Mouse (Mus musculus): ENCODE measurements around the gene Pip5kl1.

Gene Pip5kl1

DNA sequence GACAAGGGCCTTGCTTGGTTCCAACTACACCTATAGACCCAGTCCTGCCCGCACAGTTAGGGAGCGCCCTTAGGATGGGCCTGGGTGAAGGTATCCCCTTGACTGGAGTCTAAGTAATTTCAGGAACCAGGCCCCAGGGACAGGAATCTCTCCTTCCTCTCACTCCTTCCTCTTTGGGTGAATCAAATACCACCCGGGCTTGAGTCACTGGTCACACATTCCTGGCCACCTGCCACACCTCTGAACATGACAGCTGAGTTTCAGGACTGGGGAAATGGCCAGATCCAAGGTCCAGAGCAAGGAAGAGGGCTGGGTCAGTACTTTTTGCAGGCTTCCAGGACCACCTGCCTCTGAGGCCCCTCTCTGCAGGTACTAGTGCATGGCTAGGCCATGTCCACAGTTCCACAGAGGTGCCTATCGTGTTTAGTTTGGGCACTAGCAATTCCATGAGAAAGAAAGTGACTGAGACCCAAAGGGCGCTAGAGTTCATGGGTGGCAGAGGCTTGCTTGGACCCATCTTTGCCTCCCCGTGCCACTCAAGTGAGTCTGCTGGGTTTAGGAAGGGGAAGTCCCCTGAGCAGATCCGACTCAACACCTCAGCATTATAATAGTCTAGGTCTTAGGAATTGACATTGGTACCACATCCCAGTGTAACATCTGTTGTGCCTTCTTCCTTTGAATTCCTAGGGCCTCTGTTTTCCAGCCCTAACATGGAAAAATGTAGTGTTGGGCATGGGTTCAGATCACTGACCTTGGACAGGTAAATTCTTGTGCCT is 26.4 kb upstream of the Pip5kl1 start:
- DNase-seq (ENCODE audit: low spot score in 2 of 2) = peak in 1 of 2 experiments; percentile 45

DNA sequence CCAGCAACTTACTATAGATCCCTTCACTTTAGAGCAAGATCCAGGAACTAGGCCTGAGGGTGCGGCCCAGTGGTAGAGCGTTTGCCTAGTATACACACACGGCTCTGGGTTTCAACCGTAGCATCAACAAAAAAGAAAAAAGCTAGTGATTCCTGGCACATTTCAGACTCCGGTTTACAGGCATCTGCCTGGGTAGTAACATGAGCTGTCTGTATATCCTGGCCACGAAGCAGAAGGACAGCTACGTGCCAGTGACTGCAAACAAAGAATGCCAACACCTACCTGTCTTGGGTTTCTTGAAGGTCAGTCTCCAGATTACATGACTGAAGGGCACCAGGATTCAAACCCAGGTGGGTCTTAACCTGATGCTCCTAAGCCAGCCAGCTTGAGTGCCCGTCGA is 25.4 kb upstream of the Pip5kl1 start:
- no peak for DNase-seq (ENCODE audit: low spot score in 2 of 2)

DNA sequence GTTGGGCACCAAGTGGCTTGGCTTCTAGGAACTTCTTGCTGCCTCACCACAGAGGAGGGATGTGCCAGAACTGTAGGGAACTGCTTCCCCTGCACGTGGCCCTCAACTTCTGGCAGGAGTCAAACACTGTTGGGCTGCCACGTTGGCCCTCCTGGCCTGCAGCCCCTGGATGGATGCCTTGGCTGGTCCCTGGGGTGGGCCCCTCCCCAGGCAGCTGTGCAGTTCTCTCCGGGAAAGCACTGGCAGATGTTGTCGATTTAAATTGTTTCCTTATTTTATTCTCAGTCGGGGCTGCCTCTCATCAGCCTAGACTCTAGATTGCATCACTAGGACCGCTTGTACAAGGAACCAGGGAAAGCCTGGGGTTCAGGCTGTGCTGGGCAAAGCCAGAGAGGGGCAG is 24.8 kb upstream of the Pip5kl1 start:
- DNase-seq (ENCODE audit: low spot score in 2 of 2) = peak in 1 of 2 experiments; percentile 59

DNA sequence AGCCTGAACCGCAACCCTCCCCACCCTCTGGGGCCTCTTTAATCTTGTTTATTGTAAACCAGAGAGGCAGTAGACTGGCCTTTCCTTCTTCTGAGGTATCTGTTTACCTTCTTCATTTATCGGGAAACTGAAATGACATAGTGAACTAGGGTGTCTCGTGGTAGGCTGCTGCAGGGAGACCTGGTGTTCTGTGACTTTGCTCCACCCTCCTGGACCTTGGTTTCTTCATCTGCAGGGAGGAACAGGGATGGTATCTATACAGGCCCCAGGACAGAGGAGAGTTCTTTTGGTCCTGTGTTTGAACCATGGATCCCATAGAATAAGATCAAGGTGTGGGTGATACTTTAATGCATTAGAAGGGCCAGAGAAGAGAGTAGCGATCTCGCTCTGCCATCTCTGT is 23.4 kb upstream of the Pip5kl1 start:
- DNase-seq (ENCODE audit: low spot score in 2 of 2) = no peak

DNA sequence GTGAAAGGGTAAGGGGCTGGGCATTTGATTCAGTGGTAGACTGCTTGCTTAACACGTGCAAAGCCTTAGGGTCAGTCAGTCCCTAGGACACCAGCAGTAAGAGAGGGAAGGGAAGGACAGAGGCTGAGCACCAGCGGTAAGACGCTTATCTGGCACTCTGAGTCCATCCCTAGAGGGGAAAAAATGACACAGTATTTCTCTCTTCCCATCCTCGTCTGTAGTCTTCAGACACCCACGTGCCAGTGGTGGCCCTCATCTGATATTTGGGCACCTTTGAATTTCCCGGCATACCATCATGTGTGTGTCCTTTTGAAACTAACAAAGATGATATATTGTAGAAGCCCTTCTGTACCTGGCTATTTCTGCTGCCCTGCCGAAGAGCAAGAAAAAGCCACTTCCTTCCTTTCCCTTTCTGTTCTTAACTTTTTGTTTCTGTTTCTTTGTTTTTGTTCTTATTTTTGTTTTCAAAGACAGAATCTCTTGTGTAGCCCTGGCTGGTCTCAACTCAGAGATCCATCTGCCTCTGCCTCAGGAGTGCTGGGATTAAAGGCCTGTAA is 20.9 kb upstream of the Pip5kl1 start:
- no peak for DNase-seq (ENCODE audit: low spot score in 2 of 2)

DNA sequence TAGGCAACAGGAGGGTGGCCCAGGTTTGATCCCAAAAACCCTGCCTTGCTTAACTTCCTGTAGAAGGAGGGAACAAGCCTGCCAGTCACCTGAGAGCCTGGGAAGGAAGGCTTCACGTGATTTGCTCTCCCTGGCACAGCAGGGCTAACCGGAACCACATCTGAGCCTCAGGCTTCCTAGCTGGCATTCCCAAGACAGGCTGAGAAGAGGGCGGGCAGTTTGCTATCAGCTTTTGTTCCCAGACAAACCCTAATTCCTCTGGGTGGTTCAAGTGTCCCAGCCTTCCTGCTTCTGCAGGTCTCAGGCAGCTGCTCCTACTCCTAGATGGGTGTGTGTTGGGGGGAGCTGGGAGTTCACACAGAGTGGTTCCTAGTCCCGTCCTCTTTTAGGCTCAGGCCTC is 19.1 kb upstream of the Pip5kl1 start:
- no peak for DNase-seq (ENCODE audit: low spot score in 2 of 2)

DNA sequence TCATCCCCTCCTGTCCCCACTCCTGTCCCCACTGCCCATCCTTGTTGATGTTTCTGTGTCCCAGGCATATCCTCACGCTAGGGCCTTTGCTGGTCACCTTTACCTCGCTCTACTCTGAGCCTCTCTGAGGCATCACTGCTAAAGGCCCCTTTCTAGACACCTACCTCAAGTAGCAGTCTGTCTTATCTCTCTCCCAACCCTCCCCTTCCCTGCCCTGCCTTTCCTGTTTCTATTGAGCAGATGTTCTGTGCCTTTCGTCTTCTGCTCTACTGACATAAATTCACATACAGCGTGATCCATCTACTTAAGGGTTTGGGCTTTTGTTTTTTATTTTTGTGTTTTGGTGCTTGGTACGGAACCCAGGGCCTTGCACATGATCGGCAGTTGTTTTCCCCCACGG is 18.6 kb upstream of the Pip5kl1 start:
- no peak for DNase-seq (ENCODE audit: low spot score in 2 of 2)

DNA sequence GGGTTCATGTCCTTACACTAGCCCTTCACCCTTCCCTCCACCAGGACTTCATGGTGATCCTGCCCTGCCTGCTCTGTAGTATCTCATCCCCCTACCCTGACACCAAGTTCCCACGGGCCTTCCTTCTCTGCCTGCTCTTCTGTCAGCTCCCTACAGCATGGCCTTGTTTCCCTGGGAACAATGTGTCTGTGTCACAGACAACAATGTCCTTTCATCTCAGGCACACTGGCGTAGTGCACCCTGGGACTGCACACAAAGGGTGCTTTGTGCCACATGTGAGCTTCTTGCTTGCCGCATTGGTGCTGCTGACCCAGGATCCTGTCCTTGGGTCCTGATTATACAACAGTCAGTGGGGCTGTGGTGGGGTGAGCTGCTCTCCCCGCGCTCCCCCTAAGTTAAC is 15.0 kb upstream of the Pip5kl1 start:
- DNase-seq (ENCODE audit: low spot score in 2 of 2) = no peak

DNA sequence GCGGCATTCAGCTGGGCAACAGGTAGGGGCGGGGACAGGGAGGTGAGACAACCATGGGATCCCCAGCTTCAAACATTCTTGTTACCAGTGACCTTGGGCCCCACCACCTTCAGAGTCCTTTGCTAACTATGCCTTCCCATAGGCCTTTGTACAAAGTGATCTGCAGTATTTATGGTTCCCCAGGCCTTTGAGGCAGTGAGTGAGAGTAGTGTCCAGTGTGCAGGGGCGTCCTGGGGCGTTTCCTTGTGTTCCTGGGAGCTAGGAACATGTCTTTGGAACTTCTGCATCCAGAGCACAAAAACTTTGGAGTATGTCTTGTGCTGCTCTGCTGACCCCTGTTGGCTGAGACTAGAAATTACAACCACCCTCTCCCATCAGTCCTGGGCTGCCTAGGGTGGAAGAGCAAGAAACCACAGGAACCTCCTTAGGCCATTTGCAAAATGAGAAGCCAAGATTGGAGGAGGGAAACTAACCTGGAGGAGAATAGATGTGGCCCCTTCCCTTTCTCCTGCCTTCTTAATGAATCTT is 8.0 kb upstream of the Pip5kl1 start:
- DNase-seq (ENCODE audit: low spot score in 2 of 2) = peak; percentile 33 to 60

DNA sequence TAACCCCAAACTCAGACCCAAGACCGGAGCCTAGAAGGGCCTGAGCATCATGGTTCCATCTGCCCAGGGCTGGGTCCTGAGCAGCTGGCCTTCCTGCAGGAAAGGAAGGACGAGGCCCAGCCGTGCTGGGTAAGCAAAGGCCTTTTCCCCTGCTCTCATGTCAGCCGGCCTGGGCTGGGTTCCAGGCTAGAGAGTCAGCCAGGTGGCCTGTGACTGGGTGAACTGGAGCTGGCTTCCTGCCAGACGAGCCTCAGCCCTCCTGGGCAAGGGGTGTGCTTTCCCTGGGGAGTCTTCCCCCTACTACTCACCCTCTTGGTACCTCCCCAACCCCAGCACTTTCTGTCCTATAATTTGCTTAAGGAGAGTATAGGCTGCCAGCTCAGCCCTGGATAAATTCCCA is 6.4 kb upstream of the Pip5kl1 start:
- no peak for DNase-seq (ENCODE audit: low spot score in 2 of 2)

DNA sequence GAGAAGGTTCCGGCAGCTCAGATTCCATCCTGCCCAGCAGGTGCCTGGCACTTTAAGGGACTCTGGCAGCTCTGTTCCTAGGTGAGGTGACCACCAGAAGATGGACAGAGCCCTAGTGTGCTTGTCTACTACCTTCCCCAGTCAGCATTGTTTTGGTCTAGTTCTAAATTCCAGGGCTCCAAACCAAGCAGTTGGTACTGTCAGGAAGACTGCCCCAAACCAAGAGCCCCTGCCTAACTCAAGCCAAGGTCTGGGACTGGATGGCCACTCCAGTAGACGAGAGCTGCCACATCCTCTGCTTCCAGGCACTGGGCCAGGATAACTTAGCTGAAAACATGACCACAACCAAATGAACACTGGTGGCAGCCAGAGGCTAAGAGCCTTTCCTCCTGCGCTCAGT is 5.7 kb upstream of the Pip5kl1 start:
- DNase-seq (ENCODE audit: low spot score in 2 of 2) = no peak

DNA sequence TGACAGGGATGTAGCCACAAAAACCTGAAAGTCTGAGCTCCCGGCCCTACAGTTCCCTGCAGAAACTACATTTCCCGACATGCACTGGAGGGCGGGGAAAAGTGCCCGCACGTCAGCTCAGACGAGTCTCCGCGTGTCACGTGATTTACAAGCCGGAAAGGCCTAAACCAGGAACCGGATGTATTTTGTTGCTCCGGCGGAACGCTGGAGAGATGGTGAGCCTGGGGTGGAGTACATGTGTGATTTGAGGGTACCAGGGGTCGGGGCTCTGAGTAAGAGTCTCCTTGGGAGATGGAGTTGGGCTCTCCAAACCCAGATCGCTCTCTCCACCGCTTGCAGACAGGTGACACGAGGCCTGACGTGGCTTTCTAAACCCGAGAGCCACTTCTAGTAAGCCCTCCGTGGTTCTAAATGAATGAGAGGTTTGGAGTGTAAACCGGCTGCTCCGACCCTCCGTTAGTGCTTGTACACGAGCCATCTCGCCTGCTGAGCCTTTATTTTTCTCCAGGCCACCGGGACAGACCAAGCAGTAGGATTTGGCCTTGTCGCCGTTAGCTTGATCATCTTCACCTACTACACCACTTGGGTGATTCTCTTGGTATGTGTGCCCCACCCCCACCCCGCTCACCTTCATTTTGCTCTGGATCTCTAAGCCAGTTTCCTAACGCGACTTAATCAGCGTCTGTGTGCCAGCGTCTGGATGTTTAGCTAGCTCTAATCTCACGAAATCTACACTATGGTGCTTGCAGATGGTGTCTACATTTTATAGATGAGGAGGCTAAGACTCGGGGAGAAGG is 3.7 kb upstream of the Pip5kl1 start, which contains the start of gene Dpm2:
Gene Dpm2, plus strand, starts transcription at position 161 of the 797 bp plus-strand sequence.
- peak; percentile 73 to 86 for DNase-seq (ENCODE audit: low spot score in 2 of 2)

DNA sequence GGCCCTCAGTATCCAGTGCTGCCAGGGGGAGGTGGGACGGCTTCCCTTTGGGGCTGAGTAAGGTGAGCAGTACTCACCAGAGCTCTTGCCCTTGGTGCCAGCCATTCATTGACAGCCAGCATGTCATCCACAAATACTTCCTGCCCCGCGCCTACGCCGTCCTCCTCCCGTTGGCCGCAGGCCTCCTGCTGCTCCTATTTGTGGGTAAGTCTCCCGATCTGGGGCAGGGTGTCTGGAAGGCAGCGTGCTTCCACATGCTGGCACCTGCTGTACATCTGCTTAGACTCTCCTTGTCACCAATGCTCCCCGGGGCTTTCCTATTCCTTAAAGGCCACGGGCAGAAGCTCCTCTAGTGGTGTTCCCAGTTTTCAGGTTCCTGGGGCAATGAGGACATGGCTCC is 2.4 kb upstream of the Pip5kl1 start:
- no peak for DNase-seq (ENCODE audit: low spot score in 2 of 2)

DNA sequence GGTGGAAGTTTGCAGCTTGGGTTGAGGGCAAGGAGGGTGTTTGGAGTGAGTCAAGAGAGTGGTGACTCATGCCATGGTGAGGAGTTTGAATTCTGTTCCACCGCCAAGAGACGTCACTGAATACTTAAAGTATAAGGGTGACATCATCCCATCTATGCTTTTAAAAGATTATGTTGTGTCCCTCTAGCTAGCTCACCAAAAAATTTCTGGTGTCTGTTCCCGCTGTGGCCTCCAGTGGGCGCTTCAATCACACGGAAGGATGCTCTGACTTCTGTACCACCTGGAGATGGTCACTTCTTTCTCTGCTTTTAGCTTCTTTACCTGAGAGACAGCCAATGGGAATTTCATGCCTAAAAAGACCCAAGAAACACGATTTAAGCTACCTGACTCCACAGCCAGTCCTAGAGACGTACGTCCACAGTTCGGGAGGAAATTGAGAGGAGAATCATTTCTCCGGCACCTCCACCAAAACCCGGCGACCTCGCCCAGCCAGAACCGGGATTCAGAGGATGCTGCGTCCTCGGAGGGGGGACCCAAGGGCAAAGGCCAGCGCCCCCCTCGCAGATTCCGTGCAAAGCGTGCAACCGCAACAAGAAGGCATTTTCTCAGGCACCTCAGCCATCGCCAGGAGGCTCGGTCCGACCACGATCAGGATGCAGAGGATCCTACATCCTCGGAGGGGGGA is 446 bp downstream of the Pip5kl1 start:
- peak in 1 of 2 experiments; percentile 39 for DNase-seq (ENCODE audit: low spot score in 2 of 2)

DNA sequence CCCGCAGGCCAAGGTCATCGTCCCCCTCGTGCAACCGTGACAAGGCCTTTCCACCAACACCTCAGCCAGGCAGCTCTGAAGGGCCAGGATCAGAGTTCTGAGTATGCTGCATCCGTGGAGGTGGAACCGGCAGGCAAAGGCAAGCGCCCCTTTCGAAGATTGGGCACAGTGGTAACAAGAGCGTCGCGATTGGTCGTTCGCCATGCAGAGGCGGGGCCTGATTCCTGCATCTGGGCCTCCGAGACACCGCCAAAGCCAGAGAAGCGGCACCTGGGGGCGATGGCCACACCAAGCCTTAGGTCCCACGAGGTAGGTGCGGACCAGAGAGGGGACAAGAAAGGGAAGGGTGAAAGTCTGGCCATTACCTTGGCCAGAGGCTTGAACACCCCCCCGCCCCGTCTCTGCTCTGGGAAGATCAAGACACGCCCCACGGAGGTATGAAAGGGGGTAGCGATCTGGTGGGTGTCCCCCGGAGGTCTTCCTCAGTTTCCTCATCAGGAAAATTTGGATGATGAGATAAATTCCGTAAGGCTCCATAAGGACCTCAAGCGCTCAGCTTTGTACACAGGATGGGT is 1.1 kb downstream of the Pip5kl1 start, which contains the start of gene 9430097D07Rik:
Gene 9430097D07Rik, minus strand, starts transcription at position 99 of the 575 bp plus-strand sequence.
- DNase-seq (ENCODE audit: low spot score in 2 of 2) = no peak

DNA sequence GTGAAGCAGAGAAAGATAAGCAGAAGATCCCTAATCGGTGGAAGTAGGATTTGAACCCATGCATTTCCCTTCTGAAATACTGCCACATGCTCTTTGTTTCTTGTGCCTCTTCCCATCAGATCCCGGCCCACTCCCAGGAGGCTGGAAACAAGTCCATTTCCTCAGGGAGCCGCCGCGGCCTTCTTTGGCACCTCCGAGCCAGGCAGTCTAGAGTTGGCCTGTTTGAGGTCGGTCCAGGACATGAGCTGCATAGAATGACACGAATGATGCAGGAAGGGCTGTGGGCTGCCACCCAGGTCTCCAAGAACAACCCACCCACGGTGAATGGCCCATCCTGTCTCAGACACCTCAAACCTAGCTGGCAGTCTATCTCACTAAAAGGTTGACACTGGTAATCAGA is 1.9 kb downstream of the Pip5kl1 start:
- DNase-seq (ENCODE audit: low spot score in 2 of 2) = no peak

DNA sequence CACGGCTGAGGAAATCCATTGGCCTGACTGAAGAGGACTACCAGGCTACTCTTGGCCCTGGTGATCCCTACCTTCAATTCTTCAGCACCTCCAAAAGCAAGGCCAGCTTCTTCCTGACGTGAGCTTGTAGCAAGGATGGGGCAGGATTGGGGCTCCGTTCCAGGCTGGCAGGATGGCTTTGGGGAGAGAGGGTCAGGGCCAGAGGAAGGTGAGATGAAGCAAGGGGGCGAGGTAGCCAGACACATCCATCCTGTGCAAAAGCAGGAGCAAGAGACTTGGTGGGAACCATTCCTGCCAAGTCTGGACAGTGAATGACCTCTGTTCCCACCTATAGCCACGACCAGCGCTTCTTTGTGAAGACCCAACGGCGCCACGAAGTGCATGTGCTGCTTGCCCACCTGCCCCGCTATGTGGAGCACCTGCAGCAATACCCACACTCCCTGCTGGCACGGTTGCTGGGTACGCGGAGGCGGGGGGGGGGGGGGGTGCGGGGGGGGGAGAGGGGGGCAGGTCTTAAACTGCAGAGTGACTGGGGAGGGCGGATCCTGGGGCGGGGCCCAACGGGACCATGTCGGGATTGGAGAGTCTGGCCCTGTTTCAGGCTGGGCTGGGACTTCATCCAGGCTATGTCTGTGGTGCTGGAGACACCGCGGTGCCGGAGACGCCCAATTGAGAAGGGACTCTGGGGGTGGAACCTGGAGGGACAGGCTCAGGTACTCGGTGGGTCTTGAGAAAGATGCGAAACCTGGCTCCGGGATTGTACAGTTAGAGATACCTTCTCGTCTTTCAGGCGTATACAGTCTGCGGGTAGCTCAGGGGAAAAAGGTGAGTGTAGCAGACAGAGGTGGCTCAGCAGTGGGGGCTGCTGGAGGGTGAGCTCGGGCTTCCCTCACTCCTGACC is 3.8 kb downstream of the Pip5kl1 start:
- DNase-seq (ENCODE audit: low spot score in 2 of 2) = no peak

DNA sequence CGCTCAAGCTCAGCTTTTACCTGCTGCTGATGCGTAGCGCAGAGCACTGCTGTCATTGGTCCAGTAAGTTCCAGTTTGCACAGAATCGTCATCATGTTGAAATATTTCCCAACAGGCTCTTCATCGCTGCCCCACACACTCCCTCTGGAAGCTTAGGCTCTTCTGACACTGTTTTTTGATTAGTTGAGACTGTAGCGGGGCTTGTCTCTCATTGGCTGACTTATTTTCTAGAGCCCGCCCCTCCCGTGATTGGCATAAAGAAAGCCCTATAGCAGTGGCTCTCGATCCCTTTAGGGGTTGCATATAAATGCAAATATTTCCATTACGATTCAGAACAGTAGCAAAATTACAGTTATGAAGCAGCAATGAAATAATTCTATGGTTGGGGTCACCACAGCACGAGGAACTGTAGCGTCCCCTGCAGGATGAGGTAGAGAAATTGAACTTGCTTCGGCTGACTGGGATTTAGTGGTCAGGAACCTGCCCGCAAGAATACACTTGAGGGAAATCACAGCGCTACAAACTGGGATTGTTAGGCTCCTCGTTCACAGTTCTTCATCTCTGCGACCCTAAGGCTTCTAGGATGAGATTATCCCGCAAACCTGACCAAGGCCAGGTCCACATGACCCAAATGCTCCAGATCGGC is 7.0 kb downstream of the Pip5kl1 start:
- no peak for DNase-seq (ENCODE audit: low spot score in 2 of 2)

DNA sequence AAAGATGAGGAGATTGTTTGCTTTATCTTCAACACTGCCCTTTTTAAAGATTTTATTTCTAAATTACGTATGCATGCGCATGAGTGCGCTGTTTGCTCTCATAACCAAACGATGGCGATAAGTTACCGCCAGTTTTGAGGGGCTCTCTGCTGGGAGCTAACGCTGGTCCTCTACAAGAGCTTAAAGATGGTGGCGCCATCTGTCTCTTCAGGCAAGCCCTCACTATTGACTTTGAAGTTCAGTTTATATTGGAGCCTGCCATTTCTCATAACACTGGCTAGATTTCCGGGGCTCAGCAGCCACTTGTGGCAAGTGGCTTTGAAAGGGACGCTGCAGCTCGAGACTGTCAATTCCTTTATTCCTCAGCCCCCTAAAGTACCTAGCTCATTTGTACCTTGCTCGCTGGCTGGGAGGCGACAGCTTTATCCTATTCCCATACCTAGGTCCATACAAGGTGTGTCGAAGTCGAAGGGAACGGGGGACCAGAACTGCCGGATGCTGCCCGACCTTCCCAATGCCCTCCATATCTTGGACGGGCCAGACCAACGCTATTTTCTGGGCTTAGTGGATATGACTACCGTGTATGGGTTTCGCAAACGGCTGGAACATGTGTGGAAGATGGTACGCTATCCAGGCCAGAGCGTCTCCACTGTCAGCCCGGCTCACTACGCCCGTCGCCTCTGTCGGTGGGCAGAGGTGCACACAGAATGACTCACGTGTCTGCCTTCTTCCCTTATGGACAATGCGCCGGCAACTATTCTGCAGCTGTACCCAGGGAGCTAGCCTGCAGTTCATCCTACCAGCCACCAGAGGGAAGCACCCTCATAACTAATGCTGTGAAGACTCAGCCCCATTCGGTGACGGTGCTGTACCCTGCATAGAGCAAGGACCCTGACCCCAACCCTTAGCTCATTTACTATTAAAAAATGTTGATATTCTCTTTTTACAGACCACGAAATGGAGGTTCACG is 8.5 kb downstream of the Pip5kl1 start:
- peak; percentile 67 to 71 for DNase-seq (ENCODE audit: low spot score in 2 of 2)

Data from urinary bladder, adult 18-20 months (tissue).